Mouse (Mus musculus) stomach, embryonic 14.5 days (tissue): ENCODE results near the gene Ppp1r15b. TPM values are rescaled to one million over a fixed set of nuclear protein-coding genes. Genes with fewer than 3 reads are reported as not detected.

ENCODE experiments used
- ATAC-seq: fragments of 200-750 bp; cut with Nextera tagmentation; 2 replicates; pipeline ENCODE4 v1.8.0; 2017; ENCODE audit warnings: low read depth, moderate TSS enrichment; ENCODE audit not compliant: insufficient number of reproducible peaks, insufficient read depth, low FRiP score
- H3K27ac ChIP-seq: fragments of 300-500 bp; sonication (generic); 2 replicates; pipeline ENCODE4 v1.5.1; 2014; ENCODE audit warnings: mild to moderate bottlenecking, low read length, moderate library complexity, mixed read lengths
- H3K27me3 ChIP-seq: fragments of 300-500 bp; sonication (generic); 2 replicates; pipeline ENCODE4 v1.6.1; 2014; ENCODE audit warnings: low read length, control low read depth, mixed read lengths; ENCODE audit not compliant: control insufficient read depth, insufficient read depth
- H3K36me3 ChIP-seq: fragments of 300-500 bp; sonication (generic); 2 replicates; pipeline ENCODE4 v1.6.1; 2014; ENCODE audit warnings: mild to moderate bottlenecking, control low read depth, low read length, moderate library complexity, mixed read lengths; ENCODE audit not compliant: control insufficient read depth, insufficient read depth
- H3K4me1 ChIP-seq: fragments of 300-500 bp; sonication (generic); 2 replicates; pipeline ENCODE4 v1.6.1; 2014; ENCODE audit warnings: low read length, control low read depth, mixed read lengths; ENCODE audit not compliant: control insufficient read depth, insufficient read depth
- H3K4me2 ChIP-seq: fragments of 300-500 bp; sonication (generic); replicated peaks from 2 replicates; pipeline ENCODE4 v1.6.1; 2014; ENCODE audit warnings: low read depth, low read length, control low read depth
- H3K4me3 ChIP-seq: fragments of 300-500 bp; sonication (generic); 2 replicates; pipeline ENCODE4 v1.5.1; 2014; ENCODE audit warnings: low read depth, low read length, control low read depth
- H3K9ac ChIP-seq: fragments of 300-500 bp; sonication (generic); replicated peaks from 2 replicates; pipeline ENCODE4 v1.6.1; 2014; ENCODE audit warnings: low read depth, mild to moderate bottlenecking, control low read depth, low read length, moderate library complexity, mixed read lengths
- H3K9me3 ChIP-seq: fragments of 300-500 bp; sonication (generic); 2 replicates; pipeline ENCODE4 v1.6.1; 2016; ENCODE audit warnings: low read depth, low read length, control low read depth; ENCODE audit not compliant: control insufficient read depth
- WGBS: fragments of 180-500 bp; shearing (Covaris S2); extraction: QIAGEN DNeasy Blood & Tissue Kit; methylation state at CpG from one replicate; pipeline ENCODE4 v1.1.7; 2014; 5-methylcytosine and 5-hydroxymethylcytosine counted together
- polyA plus RNA-seq: library from polyadenylated mRNA; unstranded; fragments of >200 nt; fragmentation: Nextera tagmentation; extraction: Ambion mirVana; gene quantifications from 2 replicates; pipeline ENCODE4 v1.2.1, GENCODE M21; 2014

Gene Ppp1r15b
- polyA plus RNA-seq, 1 experiment from 2014 or later = 43.2 TPM

GRCm38 (mm10) chr1:133182706-133183095, 51.8 kb downstream of the Ppp1r15b start:
- Histone ChIP-seq H3K9ac (peak overlapping the region; percentile 21; the same call in 1 of the 2 replicates), H3K36me3 (no peaks in the 10 kb centered on the region), H3K9me3 (no peaks in the 10 kb centered on the region), H3K27ac (no peak overlapping the region), H3K4me3 (peak overlapping the region; percentile 34), H3K4me1 (peaks cover 17% of the 10 kb centered on the region), H3K27me3 (no peaks in the 10 kb centered on the region), H3K4me2 (peak overlapping the region; percentile 65)
- ATAC-seq = no peak
- 5% methylated on average over 16 of the region's 16 CpGs for WGBS

- Histone ChIP-seq H3K9me3 (no peaks in the 10 kb centered on the region), H3K9ac (no peak overlapping the region; the same call in 1 of the 2 replicates), H3K36me3 (no peaks in the 10 kb centered on the region), H3K27me3 (no peaks in the 10 kb centered on the region), H3K4me2 (peak overlapping the region; percentile 65), H3K27ac (no peak overlapping the region), H3K4me3 (peak overlapping the region; percentile 34; the same call in 1 of the 2 replicates), H3K4me1 (peaks cover 15% of the 10 kb centered on the region)
- ATAC-seq = no peak
- WGBS = 49% methylated on average over 16 of the region's 16 CpGs
Measured at GRCm38 (mm10) chr1:133183141-133183925, 52.4 kb downstream of the Ppp1r15b start.

- 24% methylated on average over 4 of the region's 4 CpGs for WGBS
Measured at GRCm38 (mm10) chr1:133187948-133188680, 57.2 kb downstream of the Ppp1r15b start.

GRCm38 (mm10) chr1:133188719-133189118, 57.8 kb downstream of the Ppp1r15b start:
- H3K27me3 ChIP-seq = no peaks in the 10 kb centered on the region
- ATAC-seq = no peak
- no peaks in the 10 kb centered on the region; the same call in 1 of the 2 replicates for H3K36me3 ChIP-seq

More at GRCm38 (mm10) chr1:133187948-133188680, 57.2 kb downstream of the Ppp1r15b start:
- H3K4me3 ChIP-seq = no peak overlapping the region
- no peak overlapping the region for H3K27ac ChIP-seq
- H3K27me3 ChIP-seq = no peaks in the 10 kb centered on the region
- no peak for ATAC-seq
- H3K9me3 ChIP-seq = no peaks in the 10 kb centered on the region
- H3K4me1 ChIP-seq = peaks cover under 1% of the 10 kb centered on the region; the same call in 1 of the 2 replicates
- H3K36me3 ChIP-seq = no peaks in the 10 kb centered on the region
- no peak overlapping the region for H3K4me2 ChIP-seq
- H3K9ac ChIP-seq = no peak overlapping the region

More at GRCm38 (mm10) chr1:133188719-133189118, 57.8 kb downstream of the Ppp1r15b start:
- no peak overlapping the region for H3K4me3 ChIP-seq
- no peak overlapping the region for H3K27ac ChIP-seq
- H3K9ac ChIP-seq = no peak overlapping the region
- no peaks in the 10 kb centered on the region for H3K9me3 ChIP-seq
- WGBS = 87% methylated on average over 8 of the region's 8 CpGs
- no peaks in the 10 kb centered on the region for H3K4me1 ChIP-seq
- no peak overlapping the region for H3K4me2 ChIP-seq

Other genes starting within 250 kb of the Ppp1r15b start
- 69.7 and 71.6 TPM in 2 replicates for gene Mdm4, start 100.6 kb upstream of the Ppp1r15b start, polyA plus RNA-seq
- gene Pik3c2b, start 85.5 kb upstream of the Ppp1r15b start, polyA plus RNA-seq = 10.7 and 13.8 TPM in 2 replicates
- 19.8 and 21.7 TPM in 2 replicates for gene Plekha6, start 33.1 kb downstream of the Ppp1r15b start, polyA plus RNA-seq
- gene Golt1a, start 178.7 kb downstream of the Ppp1r15b start, polyA plus RNA-seq = 1.5 and 2.8 TPM in 2 replicates
- gene Kiss1, start 190.7 kb downstream of the Ppp1r15b start, polyA plus RNA-seq = not detected in 2 replicates
- gene Ren1, start 219.4 kb downstream of the Ppp1r15b start, polyA plus RNA-seq = 1.4 and 2.6 TPM in 2 replicates
- 4.9 and 5.6 TPM in 2 replicates for gene Etnk2, start 232.4 kb downstream of the Ppp1r15b start, polyA plus RNA-seq